Mouse (Mus musculus): Measurements from ENCODE around the gene Hap1. TPM values are rescaled to one million over a fixed set of nuclear protein-coding genes. Genes with fewer than 3 reads are reported as not detected.
"Not testable (repeated sequence)": the region's sequence is repeated elsewhere in the genome, so short reads cannot be mapped to it uniquely, and the experiment has no call there.

Gene Hap1
- total RNA-seq, 2 experiments from 2014 or later = 94.6 to 151 TPM

- intact Hi-C loops (cut with DNase I) = loop anchor here (2.0 kb wide), 1 partner anchor 46 kb away; no protein-coding TSS in a partner anchor
- DNase-seq (ENCODE audit: low spot score in 2 of 2) = peak; percentile 75 to 87
These were observed 6.5 kb upstream of the Hap1 start for GRCm38 (mm10) chr11:100362209-100362978.

- DNase-seq (ENCODE audit: low spot score in 2 of 2); intact Hi-C loops (cut with DNase I): not testable (repeated sequence)
These were observed 5.1 kb upstream of the Hap1 start for GRCm38 (mm10) chr11:100361059-100361458.

- intact Hi-C loops (cut with DNase I) = no loop called here
- DNase-seq (ENCODE audit: low spot score in 2 of 2) = no peak
These were observed 4.2 kb upstream of the Hap1 start for GRCm38 (mm10) chr11:100360175-100360574.

DNA sequence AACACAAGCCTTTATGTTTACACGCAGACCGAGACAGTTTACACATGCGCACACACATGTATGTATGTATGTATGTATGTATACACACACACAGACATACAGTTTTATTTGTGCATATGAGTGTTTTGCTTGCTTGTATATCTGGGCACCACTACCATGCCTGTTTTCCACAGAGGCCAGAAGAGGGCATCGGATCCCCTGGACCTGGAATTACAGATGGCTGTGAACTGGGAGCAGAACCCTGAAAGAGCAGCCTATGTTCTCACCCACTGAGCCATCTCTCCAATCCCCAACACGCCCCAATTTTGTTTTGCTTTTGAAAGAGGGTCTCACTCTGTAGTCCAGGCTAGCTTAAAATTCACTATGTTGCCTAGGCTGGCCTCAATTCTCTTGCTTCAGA lies 1.5 kb upstream of the Hap1 start:
- DNase-seq (ENCODE audit: low spot score in 2 of 2) = no peak
- intact Hi-C loops (cut with DNase I) = loop anchor here (5.0 kb wide), 1 partner anchor 115 kb away; the partner anchor contains the start of gene Klhl11

- DNase-seq (ENCODE audit: low spot score in 2 of 2) = no peak
- intact Hi-C loops (cut with DNase I) = loop anchor here (5.0 kb wide), 1 partner anchor 115 kb away; the partner anchor contains the start of gene Klhl11
These were observed 887 bp upstream of the Hap1 start for GRCm38 (mm10) chr11:100356819-100357211.

DNA sequence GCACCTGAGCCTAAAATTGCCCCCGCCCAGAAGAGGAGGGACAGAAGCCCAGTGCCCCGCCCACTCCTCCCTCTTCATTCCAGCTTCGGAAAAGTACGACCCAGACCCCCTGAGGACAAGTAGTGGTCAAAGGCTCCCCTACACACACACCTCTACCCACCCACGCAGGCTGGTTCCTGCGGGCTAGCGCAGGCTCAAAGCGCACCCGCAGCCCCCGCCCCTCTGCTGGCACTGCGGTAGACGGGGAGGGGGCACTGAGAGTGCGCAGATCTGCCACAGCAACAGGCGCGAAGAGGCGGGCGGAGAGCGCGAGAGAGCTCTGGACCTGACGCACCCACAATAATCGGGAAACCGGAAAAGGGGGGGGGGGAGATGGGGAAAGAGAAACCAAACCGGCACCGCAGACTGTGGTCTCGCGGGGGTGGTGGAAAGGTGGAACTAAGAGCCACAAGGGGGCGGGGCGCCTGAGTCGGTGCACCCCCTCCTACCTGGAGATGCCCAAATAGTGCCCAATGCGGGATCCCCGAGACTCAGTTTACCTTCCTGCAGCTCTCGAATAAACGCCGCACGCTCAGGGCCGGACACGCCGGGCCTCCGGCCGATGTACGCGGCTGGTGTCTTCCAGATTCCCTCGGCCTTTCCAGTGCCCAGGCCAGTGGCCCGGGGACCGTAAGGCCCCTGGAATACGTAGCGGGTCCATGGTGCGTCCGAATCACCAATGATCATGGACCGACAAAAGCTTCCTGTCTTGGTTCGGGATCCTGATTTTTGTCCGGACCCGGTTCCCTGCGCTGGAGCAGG lies 577 bp downstream of the Hap1 start:
- intact Hi-C loops (cut with DNase I) = loop anchor here (5.0 kb wide), 1 partner anchor 117 kb away; the partner anchor contains the start of gene Klhl11

DNA sequence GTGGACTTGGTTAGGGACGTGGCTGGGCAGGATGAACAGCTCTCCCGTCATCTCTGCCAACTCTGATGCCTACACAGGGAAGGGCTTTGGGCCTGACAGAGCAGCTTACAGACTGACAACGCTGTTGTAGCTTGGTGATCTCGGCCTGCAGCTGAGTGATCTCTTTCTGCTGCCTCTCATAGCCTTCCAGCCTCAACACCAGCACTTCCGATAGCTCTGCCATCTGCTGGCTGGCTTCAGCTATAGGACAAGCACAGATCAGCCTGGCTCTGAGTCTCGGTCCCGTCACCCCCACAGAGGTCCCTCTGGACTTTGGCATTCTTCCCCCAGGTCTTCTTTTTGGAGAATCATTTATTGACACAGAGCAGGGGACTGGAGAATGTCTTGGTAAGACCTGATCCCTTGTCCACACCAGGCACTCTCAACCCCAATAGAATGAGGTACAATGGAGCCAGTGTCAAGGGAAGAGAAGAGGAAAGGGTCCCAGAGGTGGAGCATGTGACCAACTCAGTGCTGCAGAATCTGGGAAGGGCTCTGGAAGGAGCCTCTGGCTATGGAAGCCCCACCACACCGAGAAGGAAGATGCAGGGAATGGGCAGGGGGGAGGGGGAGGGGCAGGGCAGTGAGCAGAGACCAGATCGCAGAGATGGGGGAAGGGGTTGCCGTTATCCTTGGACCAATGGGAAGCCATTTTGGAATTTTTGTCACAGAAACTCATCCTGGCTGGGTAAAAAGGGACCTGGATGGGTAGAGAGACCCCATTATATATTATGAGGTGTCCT lies 3.7 kb downstream of the Hap1 start:
- intact Hi-C loops (cut with DNase I) = no loop called here
- peak; percentile 58 to 60 for DNase-seq (ENCODE audit: low spot score in 2 of 2)

More for the DNA sequence above, 577 bp downstream of the Hap1 start:
- peak; percentile 52 to 57 for DNase-seq (ENCODE audit: low spot score in 2 of 2)

GRCm38 (mm10) chr11:100344269-100344668 lies 11.7 kb downstream of the Hap1 start:
- no peak for DNase-seq (ENCODE audit: low spot score in 2 of 2)
- intact Hi-C loops (cut with DNase I) = no loop called here

GRCm38 (mm10) chr11:100335731-100336130 lies 20.2 kb downstream of the Hap1 start:
- no peak for DNase-seq (ENCODE audit: low spot score in 2 of 2)

DNA sequence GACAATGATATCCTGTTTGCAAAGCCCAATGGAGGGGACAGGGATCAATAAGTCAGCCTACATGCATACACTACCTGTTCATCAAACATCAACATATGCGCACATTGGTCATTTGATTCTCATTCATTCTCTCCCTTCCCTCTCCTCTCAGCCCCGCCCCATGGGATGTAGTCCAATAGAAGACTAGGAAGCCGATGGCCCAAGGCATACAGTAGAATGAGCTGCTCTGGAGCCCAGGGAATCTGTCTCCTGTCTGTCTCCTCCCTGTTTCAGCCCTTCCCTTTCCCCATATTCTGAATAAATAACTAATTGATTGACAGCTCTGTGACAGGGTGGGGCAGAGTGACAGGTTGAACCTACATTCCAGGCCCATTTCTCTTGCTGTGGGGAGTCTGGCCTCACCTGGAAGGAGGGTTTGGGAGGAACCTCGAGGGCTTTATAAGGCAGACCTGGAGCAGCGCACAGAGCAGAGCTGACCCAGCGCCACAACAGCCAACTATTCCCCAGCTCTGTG lies 21.9 kb downstream of the Hap1 start, which contains the start of gene Gast:
Gene Gast, plus strand, starts transcription at position 464 of the 514 bp plus-strand sequence.
- no peak for DNase-seq (ENCODE audit: low spot score in 2 of 2)
- intact Hi-C loops (cut with DNase I) = no loop called here

More at GRCm38 (mm10) chr11:100335731-100336130, 20.2 kb downstream of the Hap1 start:
- intact Hi-C loops (cut with DNase I) = no loop called here

GRCm38 (mm10) chr11:100332766-100333515 lies 23.0 kb downstream of the Hap1 start:
- intact Hi-C loops (cut with DNase I) = no loop called here

DNA sequence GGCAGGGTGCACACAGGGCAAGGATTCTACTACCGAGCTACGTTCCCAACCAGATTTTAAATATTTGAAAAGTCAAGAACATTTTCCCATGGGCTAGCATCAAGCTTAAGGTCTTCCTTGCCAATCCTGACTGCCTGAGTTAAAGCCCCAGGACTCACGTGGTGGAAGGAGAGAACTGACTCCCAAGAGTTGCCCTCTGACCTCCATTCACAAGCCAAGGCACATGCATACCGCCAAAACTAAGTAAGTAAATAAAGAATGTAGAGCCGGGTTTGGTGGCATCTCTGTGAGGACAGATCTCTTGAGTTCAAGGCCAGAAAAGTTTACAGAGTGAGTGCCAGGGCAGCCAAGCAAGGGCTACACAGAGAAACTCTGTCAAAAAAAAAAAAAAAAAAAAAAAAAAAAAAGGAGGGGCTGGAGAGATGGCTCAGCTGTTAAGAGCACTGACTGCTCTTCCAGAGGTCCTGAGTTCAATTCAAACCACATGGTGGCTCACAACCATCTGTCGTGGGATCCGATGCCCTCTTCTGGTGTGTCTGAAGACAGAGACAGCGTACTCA lies 25.0 kb downstream of the Hap1 start:
- DNase-seq (ENCODE audit: low spot score in 2 of 2); intact Hi-C loops (cut with DNase I): not testable (repeated sequence)

More at GRCm38 (mm10) chr11:100332766-100333515, 23.0 kb downstream of the Hap1 start:
- peak; percentile 65 to 78 for DNase-seq (ENCODE audit: low spot score in 2 of 2)

DNA sequence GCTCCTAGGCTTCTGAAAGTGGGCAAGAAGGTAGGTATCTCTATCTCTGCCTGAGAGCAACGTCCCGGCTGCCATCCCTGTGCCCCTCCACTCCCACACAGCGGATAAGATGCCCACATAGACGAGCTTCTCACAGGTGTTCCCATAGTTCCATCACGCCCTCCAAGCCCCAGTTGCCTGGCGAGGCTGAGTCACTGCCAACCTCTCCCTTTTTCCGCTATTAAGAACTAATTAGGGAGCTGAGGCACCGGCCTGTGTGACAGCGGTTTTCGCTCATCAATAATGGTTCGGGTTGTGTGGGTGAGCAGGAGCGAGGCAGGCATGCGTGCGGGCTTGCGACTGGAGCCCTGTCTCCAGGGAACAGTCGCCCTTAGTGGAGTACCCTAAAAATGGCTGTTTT lies 25.7 kb downstream of the Hap1 start:
- no peak for DNase-seq (ENCODE audit: low spot score in 2 of 2)
- intact Hi-C loops (cut with DNase I) = no loop called here

- no peak for DNase-seq (ENCODE audit: low spot score in 2 of 2)
- intact Hi-C loops (cut with DNase I) = no loop called here
These were observed 28.2 kb downstream of the Hap1 start for GRCm38 (mm10) chr11:100327761-100328160.

GRCm38 (mm10) chr11:100327316-100327715 lies 28.6 kb downstream of the Hap1 start:
- intact Hi-C loops (cut with DNase I) = no loop called here
- no peak for DNase-seq (ENCODE audit: low spot score in 2 of 2)

DNA sequence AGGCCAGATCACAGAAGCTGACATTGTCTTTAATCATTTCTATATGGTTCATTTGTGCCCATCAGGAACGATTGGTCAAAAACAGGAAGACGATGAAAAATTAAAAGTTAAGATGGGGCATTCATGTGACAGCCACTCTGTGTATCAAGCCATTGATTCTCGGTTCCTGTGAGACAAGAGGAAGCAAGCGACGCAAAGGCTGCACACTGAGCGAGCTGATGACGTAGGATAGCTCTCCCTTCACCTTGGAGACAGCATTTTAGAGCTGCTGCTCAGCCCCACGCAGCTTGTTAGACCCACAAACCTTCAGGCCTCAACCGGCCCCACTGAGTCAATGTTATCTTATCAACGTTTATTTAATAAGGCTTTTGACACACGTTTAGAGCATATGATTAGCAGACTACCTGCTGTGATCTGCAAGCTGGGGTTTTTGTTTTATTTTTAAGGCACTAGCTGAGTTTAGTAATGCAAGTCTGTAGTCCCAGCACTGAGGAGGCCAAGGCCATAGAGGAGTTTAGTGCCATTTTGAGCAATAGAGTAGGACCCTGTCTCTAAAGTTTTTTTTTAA lies 30.8 kb downstream of the Hap1 start:
- intact Hi-C loops (cut with DNase I) = no loop called here
- no peak for DNase-seq (ENCODE audit: low spot score in 2 of 2)

- intact Hi-C loops (cut with DNase I) = no loop called here
- peak; percentile 75 to 80 for DNase-seq (ENCODE audit: low spot score in 2 of 2)
These were observed 32.4 kb downstream of the Hap1 start for GRCm38 (mm10) chr11:100323578-100323977.
